Mouse (Mus musculus) small intestine, adult 2 months (tissue): ENCODE measurements around the gene Sema6d. TPM values are rescaled to one million over a fixed set of nuclear protein-coding genes. Genes with fewer than 3 reads are reported as not detected.

Experiments
- H3K27ac ChIP-seq: fragments of 200-500 bp; 2 replicates; pipeline ENCODE4 v1.5.1; 2012; ENCODE audit warnings: low read depth, low read length, control low read depth, inconsistent platforms; ENCODE audit not compliant: insufficient read depth
- H3K27me3 ChIP-seq: fragments of 200-500 bp; 2 replicates; pipeline ENCODE4 v1.6.1; 2012; ENCODE audit warnings: mild to moderate bottlenecking, moderate library complexity, low read length, inconsistent platforms; ENCODE audit not compliant: control insufficient read depth, insufficient read depth
- H3K36me3 ChIP-seq: fragments of 200-500 bp; 2 replicates; pipeline ENCODE4 v1.6.1; 2012; ENCODE audit warnings: mild to moderate bottlenecking, low read length, control low read depth, inconsistent platforms; ENCODE audit not compliant: control insufficient read depth, insufficient read depth
- H3K4me1 ChIP-seq: fragments of 200-500 bp; 2 replicates; pipeline ENCODE4 v1.6.1; 2012; ENCODE audit warnings: low read length, inconsistent platforms, mixed read lengths; ENCODE audit not compliant: control insufficient read depth, insufficient read depth, insufficient read length
- H3K4me3 ChIP-seq: fragments of 200-500 bp; 2 replicates; pipeline ENCODE4 v1.5.1; 2012; ENCODE audit warnings: low read depth, mild to moderate bottlenecking, control low read depth, inconsistent platforms, low read length, moderate library complexity
- CTCF ChIP-seq: fragments of 200-500 bp; IDR thresholded peaks from 2 replicates; pipeline ENCODE4 v1.5.1; 2012; ENCODE audit warnings: low read depth, mild to moderate bottlenecking, control low read depth, inconsistent platforms, low read length, moderate library complexity, mixed read lengths; ENCODE audit not compliant: insufficient replicate concordance, insufficient read length; ENCODE audit errors: extremely low read depth
- POLR2A ChIP-seq: fragments of 200-500 bp; IDR thresholded peaks from 2 replicates; pipeline ENCODE4 v1.6.1; 2012; ENCODE audit warnings: low read depth, mild to moderate bottlenecking, control low read depth, inconsistent platforms, low read length, moderate library complexity
- WGBS: fragments of 180-500 bp; shearing (Covaris S2); methylation state at CpG from one replicate; pipeline ENCODE4 v1.1.7; 2018; 5-methylcytosine and 5-hydroxymethylcytosine counted together
- polyA plus RNA-seq: library from polyadenylated mRNA; depleted of rRNA; stranded (reverse); fragments of >200 nt; gene quantifications from 2 replicates; pipeline ENCODE4 v1.2.3, GENCODE M21; 2012

Gene Sema6d
- polyA plus RNA-seq, 1 experiment: 9.5 TPM

GRCm38 (mm10) chr2:124639221-124639963 is 549.6 kb downstream of the Sema6d start:
- peaks cover 4% of the 10 kb centered on the region for H3K36me3 ChIP-seq
- H3K27me3 ChIP-seq: no peaks in the 10 kb centered on the region
- 58% methylated on average over 5 of the region's 5 CpGs for WGBS
- TF ChIP-seq CTCF (no peak), POLR2A (no peak)
- H3K4me1 ChIP-seq: peaks cover 27% of the 10 kb centered on the region
- H3K27ac ChIP-seq: no peak overlapping the region
- H3K4me3 ChIP-seq: no peak overlapping the region

DNA sequence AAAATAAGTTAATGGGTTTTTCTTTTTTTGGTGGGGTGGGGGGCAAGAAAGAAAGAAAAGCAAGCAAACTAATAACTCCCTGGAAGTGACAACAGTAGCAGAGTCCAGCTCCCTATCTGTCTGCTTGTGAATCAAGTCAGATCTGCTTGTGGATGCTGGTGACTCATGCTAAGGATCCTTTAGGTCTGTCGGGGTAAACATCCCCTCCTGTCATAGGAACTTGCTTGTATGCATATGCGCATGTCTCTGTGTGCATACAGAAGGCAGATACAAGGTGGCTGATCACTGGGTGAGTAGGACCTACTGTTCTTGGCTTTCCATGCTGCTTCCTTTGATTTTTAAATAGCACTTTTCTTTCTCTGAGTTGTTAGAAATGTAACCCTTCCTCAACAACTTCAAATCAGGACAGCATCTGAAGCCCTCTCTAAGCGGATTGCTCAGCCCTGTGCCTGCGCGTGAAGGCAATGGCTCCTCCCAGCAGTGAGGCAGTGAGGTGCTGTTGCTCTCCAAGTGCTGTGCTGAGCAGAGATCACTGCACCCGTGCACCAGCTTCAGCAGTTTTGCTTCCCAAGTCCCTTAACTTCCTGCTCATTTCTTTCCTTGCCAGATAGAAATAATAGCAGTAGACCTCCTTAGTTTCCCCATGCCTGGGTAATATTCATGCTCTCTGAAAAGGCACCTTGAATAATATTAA is 550.9 kb downstream of the Sema6d start:
- WGBS: 64% methylated on average over 6 of the region's 6 CpGs
- Histone ChIP-seq H3K4me1 (peaks cover 19% of the 10 kb centered on the region), H3K27ac (no peak overlapping the region), H3K36me3 (peaks cover 2% of the 10 kb centered on the region; the same call in 1 of the 2 replicates), H3K27me3 (no peaks in the 10 kb centered on the region), H3K4me3 (no peak overlapping the region)
- no peak for TF ChIP-seq CTCF
- TF ChIP-seq POLR2A: no peak

DNA sequence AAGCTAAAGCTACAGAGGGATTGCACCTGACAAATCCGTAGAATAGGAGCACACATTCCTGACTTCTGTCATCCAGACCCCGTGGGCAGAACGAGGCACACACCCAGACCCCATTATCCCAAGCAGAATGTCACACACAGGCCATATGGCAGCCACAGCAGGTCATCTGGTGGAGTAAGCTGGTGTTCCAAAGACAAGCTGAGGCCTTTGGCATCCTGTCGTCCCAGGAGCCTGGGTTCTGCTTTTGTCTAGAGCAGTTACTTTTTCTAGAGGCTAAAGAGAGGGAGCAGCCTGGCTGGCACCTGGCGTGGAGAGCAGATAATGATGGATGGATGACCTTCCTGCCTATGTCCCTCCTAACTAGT is 551.4 kb downstream of the Sema6d start:
- WGBS: 74% methylated on average over 5 of the region's 5 CpGs
- Histone ChIP-seq H3K27me3 (no peaks in the 10 kb centered on the region), H3K4me3 (no peak overlapping the region), H3K4me1 (peaks cover 15% of the 10 kb centered on the region), H3K36me3 (no peaks in the 10 kb centered on the region; the same call in 1 of the 2 replicates), H3K27ac (no peak overlapping the region)
- TF ChIP-seq POLR2A (no peak), CTCF (no peak)

DNA sequence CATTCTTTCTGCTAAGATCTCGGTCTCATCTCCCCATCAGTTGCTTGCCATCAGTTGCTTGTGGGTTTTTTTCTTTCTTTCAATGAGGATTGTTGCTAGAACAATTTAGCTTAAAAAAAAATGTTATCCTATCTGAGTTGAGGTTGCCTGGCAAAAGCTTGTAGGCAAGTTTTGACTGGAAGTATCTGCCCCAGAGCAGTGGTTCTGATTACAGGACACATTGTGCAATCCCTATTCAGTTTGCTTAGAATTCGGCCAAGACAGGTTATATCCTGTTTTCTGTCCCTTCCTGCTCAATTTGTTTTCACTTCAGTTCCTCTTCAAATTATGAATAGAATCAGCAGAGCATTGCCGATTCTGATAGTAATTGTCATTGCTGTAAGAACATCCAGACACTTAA is 552.4 kb downstream of the Sema6d start:
- Histone ChIP-seq H3K36me3 (no peaks in the 10 kb centered on the region; the same call in 1 of the 2 replicates), H3K4me3 (no peak overlapping the region), H3K27ac (no peak overlapping the region), H3K4me1 (peaks cover 10% of the 10 kb centered on the region; the same call in 1 of the 2 replicates), H3K27me3 (no peaks in the 10 kb centered on the region)
- TF ChIP-seq CTCF: no peak
- no peak for TF ChIP-seq POLR2A
- 73% methylated on average over 3 of the region's 3 CpGs for WGBS

GRCm38 (mm10) chr2:124650609-124651008 is 560.8 kb downstream of the Sema6d start:
- WGBS: 83% methylated on average over 2 of the region's 2 CpGs
- H3K27ac ChIP-seq: no peak overlapping the region

DNA sequence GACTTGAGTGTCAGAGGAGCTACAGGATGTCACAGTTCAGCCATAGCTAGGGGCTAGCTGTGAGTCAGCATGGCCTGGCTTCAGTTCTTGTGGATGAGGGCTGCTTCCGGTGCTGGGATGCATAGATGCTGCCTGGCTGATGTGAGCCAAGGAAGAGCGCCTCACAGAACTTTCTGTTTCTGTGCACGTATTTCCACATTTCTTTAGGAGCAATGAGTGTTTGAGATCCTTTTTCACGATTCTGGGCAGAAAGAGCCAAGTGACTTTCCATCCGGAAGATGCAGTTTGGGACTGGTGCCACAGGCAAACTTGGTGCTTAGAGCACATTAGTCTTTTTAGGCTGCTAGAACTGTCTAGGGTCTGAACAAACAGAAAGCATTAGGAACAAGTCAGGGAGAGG is 561.4 kb downstream of the Sema6d start:
- no peak for TF ChIP-seq POLR2A
- TF ChIP-seq CTCF: no peak

More at GRCm38 (mm10) chr2:124650609-124651008, 560.8 kb downstream of the Sema6d start:
- H3K27me3 ChIP-seq: no peaks in the 10 kb centered on the region
- no peak for TF ChIP-seq POLR2A
- TF ChIP-seq CTCF: no peak
- peaks cover 12% of the 10 kb centered on the region for H3K36me3 ChIP-seq
- no peaks in the 10 kb centered on the region for H3K4me1 ChIP-seq
- H3K4me3 ChIP-seq: no peak overlapping the region

DNA sequence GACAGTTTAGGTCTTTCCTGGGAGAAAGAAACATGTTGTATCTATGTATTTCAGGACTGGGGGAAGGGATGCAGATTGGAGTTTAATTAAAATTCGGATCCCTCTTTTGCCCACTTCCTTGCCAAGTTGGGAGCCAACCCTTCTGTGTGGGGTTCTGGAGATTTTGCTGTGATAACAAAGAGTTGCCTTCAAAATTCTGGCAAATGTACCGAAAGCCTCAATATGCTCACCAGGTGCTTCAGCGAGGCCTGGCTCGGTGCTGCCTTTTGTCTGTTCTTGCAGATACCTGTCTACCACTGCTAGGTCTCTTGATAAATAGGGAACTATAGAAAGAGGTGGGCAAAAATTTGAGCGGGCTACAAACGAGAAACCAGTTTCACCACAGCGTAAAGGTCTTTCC is 563.4 kb downstream of the Sema6d start:
- Histone ChIP-seq H3K27ac (no peak overlapping the region), H3K4me1 (no peaks in the 10 kb centered on the region), H3K27me3 (no peaks in the 10 kb centered on the region), H3K36me3 (peaks cover 33% of the 10 kb centered on the region), H3K4me3 (no peak overlapping the region)
- no peak for TF ChIP-seq CTCF
- no peak for TF ChIP-seq POLR2A
- WGBS: 95% methylated on average over 7 of the region's 7 CpGs

More for the DNA sequence above, 561.4 kb downstream of the Sema6d start:
- H3K4me3 ChIP-seq: no peak overlapping the region
- no peaks in the 10 kb centered on the region for H3K4me1 ChIP-seq
- H3K27ac ChIP-seq: no peak overlapping the region
- H3K27me3 ChIP-seq: no peaks in the 10 kb centered on the region
- WGBS: 70% methylated on average over 5 of the region's 5 CpGs
- peaks cover 17% of the 10 kb centered on the region for H3K36me3 ChIP-seq
